ENCODE assay signal across 9 mouse cellular contexts in genomic region chr6:137658426-137659088, GRCm38 (mm10). TPM values are rescaled to one million over a fixed set of nuclear protein-coding genes. Genes with fewer than 3 reads are reported as not detected.
DNase-seq lines count a peak whose midpoint lies in the region; ATAC-seq and TF ChIP-seq lines count a peak whose summit lies in the region.
"Had no signal": no experiment of that assay in that cellular context is flagged by ENCODE, and none has a peak within 500 bp of the region (broad histone marks: within the 10 kb centered on the region; RNA-seq: fewer than 3 reads in every experiment).

No protein-coding gene starts in this region.

- H3K9me3 ChIP-seq in lung, postnatal 0 days (ENCODE audit: low read length): no peaks in the 10 kb centered on the region
- no peaks in the 10 kb centered on the region for H3K9me3 ChIP-seq in stomach, postnatal 0 days (ENCODE audit: control insufficient read depth, low read length)
- H3K9me3 ChIP-seq: hindbrain, embryonic 15.5 days had no signal

- H3K9ac ChIP-seq in heart, adult 2 months (ENCODE audit: low read depth, low read length): no peak overlapping the region
- H3K9ac ChIP-seq in lung, postnatal 0 days (replicated peaks; ENCODE audit: low read depth): no peak overlapping the region
- H3K9ac ChIP-seq in stomach, postnatal 0 days (ENCODE audit: low read length): no peak overlapping the region
- H3K9ac ChIP-seq: hindbrain, embryonic 15.5 days had no signal

- ATAC-seq in lung, postnatal 0 days: no peak
- 0 out of 2 replicates have a peak, but pooled peaks have one; percentile 56 for ATAC-seq in common myeloid progenitor, adult 5-6 weeks (replicated peaks; ENCODE audit: low read depth, poor library complexity, severe bottlenecking)
- ATAC-seq in stomach, postnatal 0 days (ENCODE audit: low FRiP score, low TSS enrichment): no peak

- WGBS in heart, adult 2 months: 78% methylated on average over 12 of the region's 12 CpGs
- 72% methylated on average over 12 of the region's 12 CpGs for WGBS in lung, postnatal 0 days
- WGBS in stomach, postnatal 0 days: 79% methylated on average over 12 of the region's 12 CpGs

- no peaks in the 10 kb centered on the region for H3K4me1 ChIP-seq in heart, adult 2 months (ENCODE audit: control insufficient read depth, insufficient read depth, low read length)
- no peaks in the 10 kb centered on the region for H3K4me1 ChIP-seq in lung, postnatal 0 days (ENCODE audit: insufficient read depth, low read depth, low read length)
- H3K4me1 ChIP-seq in stomach, postnatal 0 days (replicated peaks; ENCODE audit: control insufficient read depth, insufficient read depth): no peaks in the 10 kb centered on the region
- H3K4me1 ChIP-seq: hindbrain, embryonic 15.5 days had no signal

- intact Hi-C loops in heart, adult 2 months (cut with DNase I): no loop called here

- H3K79me2 ChIP-seq in heart, adult 2 months (replicated peaks; ENCODE audit: control insufficient read depth, insufficient read depth, low read length): no peaks in the 10 kb centered on the region

- H3K4me3 ChIP-seq in heart, adult 2 months: no peak overlapping the region
- H3K4me3 ChIP-seq in lung, postnatal 0 days (ENCODE audit: low read depth, low read length): no peak overlapping the region
- H3K4me3 ChIP-seq in stomach, postnatal 0 days (ENCODE audit: low read depth, low read length): no peak overlapping the region
- H3K4me3 ChIP-seq: hindbrain, embryonic 15.5 days had no signal

- no peak for DNase-seq in heart, adult 2 months
- no peak for DNase-seq in heart, adult 18-20 months
- DNase-seq in lung, postnatal 0 days (ENCODE audit: low spot score): no peak
- DNase-seq in lung, postnatal 14 days: no peak
- no peak for DNase-seq in stomach, postnatal 0 days (ENCODE audit: low spot score)
- DNase-seq in adrenal gland, adult 2 months: no peak
- no peak for DNase-seq in left cerebral cortex, adult 18-20 months (ENCODE audit: low spot score in 2 of 2)

- H3K36me3 ChIP-seq in heart, adult 2 months (ENCODE audit: control insufficient read depth, insufficient read depth, low read length): no peaks in the 10 kb centered on the region
- no peaks in the 10 kb centered on the region for H3K36me3 ChIP-seq in lung, postnatal 0 days (ENCODE audit: insufficient read depth, low read length)
- H3K36me3 ChIP-seq in stomach, postnatal 0 days (ENCODE audit: control insufficient read depth, insufficient read depth, low read length): no peaks in the 10 kb centered on the region
- H3K36me3 ChIP-seq: hindbrain, embryonic 15.5 days had no signal

- TF ChIP-seq CTCF in heart, adult 2 months (IDR thresholded peaks at IDR 0.05): peak; percentile 59
- TF ChIP-seq CTCF in lung, postnatal 0 days (IDR thresholded peaks at IDR 0.05): peak; percentile 59
- peak; percentile 64 for TF ChIP-seq CTCF in stomach, postnatal 0 days (IDR thresholded peaks at IDR 0.05; ENCODE audit: low read depth)

- TF ChIP-seq POLR2A in heart, adult 2 months (IDR thresholded peaks at IDR 0.05; ENCODE audit: insufficient read depth, low read depth, low read length): no peak

- no peak overlapping the region for H3K27ac ChIP-seq in heart, adult 2 months
- H3K27ac ChIP-seq in lung, postnatal 0 days (ENCODE audit: low read length): no peak overlapping the region
- H3K27ac ChIP-seq in stomach, postnatal 0 days (replicated peaks): no peak overlapping the region
- H3K27ac ChIP-seq: hindbrain, embryonic 15.5 days had no signal

- H3K4me2 ChIP-seq in lung, postnatal 0 days (replicated peaks; ENCODE audit: low read depth, low read length): no peak overlapping the region
- no peak overlapping the region for H3K4me2 ChIP-seq in stomach, postnatal 0 days (replicated peaks; ENCODE audit: low read depth)
- H3K4me2 ChIP-seq: hindbrain, embryonic 15.5 days had no signal

- TF ChIP-seq EP300 in heart, adult 2 months (IDR thresholded peaks at IDR 0.05; ENCODE audit: insufficient read depth, low read depth, low read length): no peak
- no peak for TF ChIP-seq EP300 in lung, postnatal 0 days (IDR thresholded peaks at IDR 0.05)
- TF ChIP-seq EP300 in stomach, postnatal 0 days (optimal IDR thresholded peaks at IDR 0.05): no peak

- no peaks in the 10 kb centered on the region for H3K27me3 ChIP-seq in heart, adult 2 months (ENCODE audit: control insufficient read depth, insufficient read depth, low read length)
- no peaks in the 10 kb centered on the region for H3K27me3 ChIP-seq in lung, postnatal 0 days (replicated peaks; ENCODE audit: insufficient read depth, low read length)
- no peaks in the 10 kb centered on the region for H3K27me3 ChIP-seq in stomach, postnatal 0 days (ENCODE audit: control insufficient read depth, insufficient read depth, low read length)
- H3K27me3 ChIP-seq: hindbrain, embryonic 15.5 days had no signal

RNA-seq across cellular contexts. Expression of gene Eps8, which starts 3.9 kb away (rescaled TPM):
- total RNA-seq in heart, adult 2 months (2021): 10 to 100 TPM; 11.6 to 12.2 TPM
- 6.7 and 8.8 TPM in 2 replicates for polyA plus RNA-seq in heart, adult 2 months (2012; rRNA removed)
- total RNA-seq in heart, adult 18-20 months (2021): 10 to 100 TPM; 11.4 to 13.5 TPM
- polyA plus RNA-seq in lung, postnatal 0 days (2015; fragmentation: Nextera tagmentation; extraction: Ambion mirVana): 24.4 and 27.8 TPM in 2 replicates
- 3.6 and 5.8 TPM in 2 replicates for total RNA-seq in common myeloid progenitor, adult 5-6 weeks (2017)
- polyA plus RNA-seq in stomach, postnatal 0 days (2015; fragmentation: Nextera tagmentation; extraction: Ambion mirVana): 17.6 and 23.1 TPM in 2 replicates
- 10 to 100 TPM; 18.8 to 51.5 TPM for total RNA-seq in adrenal gland, adult 2 months (2021)
- polyA plus RNA-seq in adrenal gland, adult 2 months (2012; rRNA removed): 10.6 and 22.1 TPM in 2 replicates
- total RNA-seq in left cerebral cortex, adult 18-20 months (2021): 10 to 100 TPM; 25.8 to 31.3 TPM
